Mouse (Mus musculus): ENCODE data around the gene Pdzk1.

DNA sequence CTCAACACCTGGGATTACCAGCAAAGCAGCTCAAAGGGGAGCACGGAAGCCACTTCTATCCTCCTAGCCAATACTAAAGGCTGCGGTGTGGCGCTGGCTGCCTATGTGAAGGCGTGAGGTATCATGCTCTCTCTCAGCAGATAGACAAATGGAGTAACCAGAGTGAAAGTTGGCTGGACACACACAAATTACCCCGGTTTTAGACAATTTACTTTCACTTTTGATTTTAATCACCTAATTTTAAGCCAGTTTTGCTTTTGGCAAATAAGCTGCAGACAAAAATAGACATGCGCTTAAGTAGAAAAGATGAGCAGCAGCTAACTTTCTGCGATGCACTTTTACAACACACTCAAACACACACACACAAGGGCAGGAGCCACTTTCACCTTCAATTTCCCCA is 54.6 kb downstream of the Pdzk1 start:
- TF ChIP-seq GATA1 (IDR thresholded peaks at IDR 0.05; ENCODE audit: borderline replicate concordance, low read length) (no peak), FLI1 (IDR thresholded peaks at IDR 0.05; ENCODE audit: low read length) (no peak)
